Mouse (Mus musculus) bone marrow, adult 2 months (tissue): ENCODE measurements around the gene Parp8. TPM values are rescaled to one million over a fixed set of nuclear protein-coding genes. Genes with fewer than 3 reads are reported as not detected.

ENCODE experiments used
- H3K27ac ChIP-seq: fragments of 200-500 bp; 2 replicates; pipeline ENCODE4 v1.5.1; 2012; ENCODE audit warnings: low read depth, mild to moderate bottlenecking, control low read depth, inconsistent platforms, low read length; ENCODE audit not compliant: control insufficient read depth, poor library complexity, insufficient read depth
- H3K4me1 ChIP-seq: fragments of 200-500 bp; 2 replicates; pipeline ENCODE4 v1.6.1; 2011; ENCODE audit warnings: low read length; ENCODE audit not compliant: control insufficient read depth, insufficient read depth
- H3K4me3 ChIP-seq: fragments of 200-500 bp; replicated peaks from 2 replicates; pipeline ENCODE3; 2011; ENCODE audit warnings: mild to moderate bottlenecking, low read depth, low read length, control low read depth; ENCODE audit not compliant: control insufficient read depth
- CTCF ChIP-seq: fragments of 200-500 bp; IDR thresholded peaks from 2 replicates; pipeline ENCODE4 v1.5.1; 2011; ENCODE audit warnings: low read length, control low read depth; ENCODE audit not compliant: control insufficient read depth, insufficient read depth
- POLR2A ChIP-seq: fragments of 200-500 bp; IDR thresholded peaks from 2 replicates; pipeline ENCODE4 v1.6.1; 2011; ENCODE audit warnings: low read depth, mild to moderate bottlenecking, control low read depth, low read length, borderline replicate concordance; ENCODE audit not compliant: control insufficient read depth
- WGBS: fragments of 180-500 bp; shearing (Covaris S2); methylation state at CpG from one replicate; pipeline ENCODE4 v1.1.7; 2018; 5-methylcytosine and 5-hydroxymethylcytosine counted together
- polyA plus RNA-seq: library from polyadenylated mRNA; stranded (reverse); fragments of >200 nt; gene quantifications from 2 replicates; pipeline ENCODE4 v1.2.4, GENCODE M21; 2011; ENCODE audit warnings: low replicate concordance; ENCODE audit not compliant: missing spikeins, insufficient read depth, insufficient read length

Parp8 gene
- polyA plus RNA-seq, 1 experiment = 31.9 TPM

GRCm38 (mm10) chr13:116987284-116987683 is 38.1 kb downstream of the Parp8 start:
- H3K4me3 ChIP-seq = no peak overlapping the region
- TF ChIP-seq CTCF = no peak
- TF ChIP-seq POLR2A = no peak
- WGBS = 25% methylated on average over 3 of the region's 3 CpGs
- peaks cover 1% of the 10 kb centered on the region; the same call in 1 of the 2 replicates for H3K4me1 ChIP-seq
- H3K27ac ChIP-seq = no peak overlapping the region

- Histone ChIP-seq H3K4me1 (peaks cover 1% of the 10 kb centered on the region; the same call in 1 of the 2 replicates), H3K4me3 (no peak overlapping the region), H3K27ac (no peak overlapping the region)
- TF ChIP-seq POLR2A = no peak
- 65% methylated on average over 7 of the region's 7 CpGs for WGBS
Observed at GRCm38 (mm10) chr13:116986658-116987057, 38.7 kb downstream of the Parp8 start.

GRCm38 (mm10) chr13:116974081-116974860 is 51.1 kb downstream of the Parp8 start:
- Histone ChIP-seq H3K27ac (no peak overlapping the region), H3K4me1 (peaks cover 3% of the 10 kb centered on the region; the same call in 1 of the 2 replicates), H3K4me3 (no peak overlapping the region)
- TF ChIP-seq CTCF (no peak), POLR2A (no peak)
- WGBS = 75% methylated on average over 7 of the region's 7 CpGs

GRCm38 (mm10) chr13:116973491-116973890 is 51.8 kb downstream of the Parp8 start:
- TF ChIP-seq CTCF (no peak), POLR2A (no peak)
- 52% methylated on average over 7 of the region's 7 CpGs for WGBS
- Histone ChIP-seq H3K4me3 (no peak overlapping the region), H3K4me1 (peaks cover 3% of the 10 kb centered on the region; the same call in 1 of the 2 replicates), H3K27ac (no peak overlapping the region)

- no peak overlapping the region for H3K4me3 ChIP-seq
- H3K4me1 ChIP-seq = peaks cover 3% of the 10 kb centered on the region; the same call in 1 of the 2 replicates
- TF ChIP-seq POLR2A (no peak), CTCF (no peak)
- WGBS = 20% methylated on average over 7 of the region's 7 CpGs
- H3K27ac ChIP-seq = peak overlapping the region; percentile 37; the same call in 1 of the 2 replicates
Observed at GRCm38 (mm10) chr13:116972036-116972611, 53.2 kb downstream of the Parp8 start.

- H3K4me3 ChIP-seq = no peak overlapping the region
- WGBS = 74% methylated on average over 11 of the region's 11 CpGs
- no peak for TF ChIP-seq CTCF
- no peak overlapping the region for H3K27ac ChIP-seq
- peaks cover 3% of the 10 kb centered on the region; the same call in 1 of the 2 replicates for H3K4me1 ChIP-seq
Observed at GRCm38 (mm10) chr13:116970706-116971428, 54.5 kb downstream of the Parp8 start.

GRCm38 (mm10) chr13:116969650-116970049 is 55.7 kb downstream of the Parp8 start:
- 68% methylated on average over 1 of the region's 1 CpGs for WGBS
- TF ChIP-seq POLR2A (no peak), CTCF (no peak)
- H3K4me3 ChIP-seq = no peak overlapping the region
- H3K27ac ChIP-seq = no peak overlapping the region
- peaks cover 3% of the 10 kb centered on the region; the same call in 1 of the 2 replicates for H3K4me1 ChIP-seq

GRCm38 (mm10) chr13:116968906-116969305 is 56.4 kb downstream of the Parp8 start:
- Histone ChIP-seq H3K27ac (no peak overlapping the region), H3K4me1 (peaks cover 3% of the 10 kb centered on the region; the same call in 1 of the 2 replicates), H3K4me3 (no peak overlapping the region)
- WGBS = 81% methylated on average over 4 of the region's 4 CpGs
- no peak for TF ChIP-seq POLR2A
- no peak for TF ChIP-seq CTCF
